Mouse (Mus musculus) G1E (cell line): ENCODE results near the gene Hspa1b.

Experiments used
- CTCF ChIP-seq: IDR thresholded peaks from 2 replicates; pipeline ENCODE4 v1.5.1; 2012; ENCODE audit warnings: low read depth, low read length, inconsistent platforms, mixed read lengths
- GATA1 ChIP-seq: IDR thresholded peaks from 2 replicates; pipeline ENCODE4 v1.6.1; 2012; ENCODE audit warnings: borderline replicate concordance, low read length, inconsistent platforms, mixed read lengths
- POLR2AphosphoS5 ChIP-seq: IDR thresholded peaks from 2 replicates; pipeline ENCODE4 v1.6.1; 2012; ENCODE audit warnings: low read depth, low read length, inconsistent platforms; ENCODE audit not compliant: insufficient replicate concordance
- TAL1 ChIP-seq: conservative IDR thresholded peaks from 2 replicates; pipeline ENCODE4 v1.6.1; 2012; ENCODE audit warnings: low read depth, low read length, inconsistent platforms, mixed read lengths

GRCm38 (mm10) chr17:34931735-34932098 is 27.3 kb downstream of the Hspa1b start:
- no peak for TF ChIP-seq POLR2AphosphoS5
- TF ChIP-seq CTCF = no peak
- TF ChIP-seq GATA1 = no peak
- TF ChIP-seq TAL1 = no peak
